Mouse (Mus musculus): Measurements from ENCODE around the gene Myb. TPM values are rescaled to one million over a fixed set of nuclear protein-coding genes. Genes with fewer than 3 reads are reported as not detected.
A peak's percentile ranks its signal among the peaks of the same experiment; 100 is the strongest.
"Not testable (repeated sequence)": the region's sequence is repeated elsewhere in the genome, so short reads cannot be mapped to it uniquely, and the experiment has no call there.

Myb gene
- polyA plus RNA-seq, 1 experiment from 2014 or later: 7.7 TPM

- Histone ChIP-seq H3K27ac (replicated peaks; ENCODE audit: low read depth, low read length) (no peak overlapping the region), H3K9ac (ENCODE audit: low read depth, low read length) (no peak overlapping the region), H3K4me2 (ENCODE audit: low read depth, low read length) (no peak overlapping the region), H3K36me3 (ENCODE audit: control insufficient read depth, insufficient read depth, low read length) (0 out of 2 replicates have a peak, but pooled peaks cover 3% of the 10 kb centered on the region), H3K4me1 (ENCODE audit: control insufficient read depth, insufficient read depth, low read length) (no peaks in the 10 kb centered on the region), H3K4me3 (ENCODE audit: low read depth, low read length) (no peak overlapping the region), H3K9me3 (ENCODE audit: control insufficient read depth, low read length) (no peaks in the 10 kb centered on the region), H3K27me3 (replicated peaks; ENCODE audit: control insufficient read depth, insufficient read depth, low read length) (peaks cover 6% of the 10 kb centered on the region; the same call in 1 of the 2 replicates)
- WGBS: 71% methylated on average over 4 of the region's 4 CpGs
- ATAC-seq (ENCODE audit: low read depth) (no peak), DNase-seq (ENCODE audit: low spot score) (no peak)
Measured at GRCm38 (mm10) chr10:21153433-21153832, 7.4 kb downstream of the Myb start.

- H3K36me3 ChIP-seq (ENCODE audit: control insufficient read depth, insufficient read depth, low read length): 0 out of 2 replicates have a peak, but pooled peaks cover 3% of the 10 kb centered on the region
- H3K4me1 ChIP-seq (ENCODE audit: control insufficient read depth, insufficient read depth, low read length): no peaks in the 10 kb centered on the region
- 93% methylated on average over 5 of the region's 5 CpGs for whole genome bisulfite sequencing
- no peak overlapping the region for H3K9ac ChIP-seq (ENCODE audit: low read depth, low read length)
- no peak for DNase-seq (ENCODE audit: low spot score)
- no peaks in the 10 kb centered on the region for H3K9me3 ChIP-seq (ENCODE audit: control insufficient read depth, low read length)
- no peak overlapping the region for H3K27ac ChIP-seq (replicated peaks; ENCODE audit: low read depth, low read length)
- no peak overlapping the region for H3K4me2 ChIP-seq (ENCODE audit: low read depth, low read length)
- H3K4me3 ChIP-seq (ENCODE audit: low read depth, low read length): no peak overlapping the region
- H3K27me3 ChIP-seq (replicated peaks; ENCODE audit: control insufficient read depth, insufficient read depth, low read length): 0 out of 2 replicates have a peak, but pooled peaks cover under 1% of the 10 kb centered on the region
- ATAC-seq (ENCODE audit: low read depth): no peak
Measured at GRCm38 (mm10) chr10:21152812-21153211, 8.0 kb downstream of the Myb start.

- Histone ChIP-seq H3K4me3 (ENCODE audit: low read depth, low read length) (no peak overlapping the region), H3K4me2 (ENCODE audit: low read depth, low read length) (no peak overlapping the region), H3K27ac (replicated peaks; ENCODE audit: low read depth, low read length) (no peak overlapping the region), H3K9ac (ENCODE audit: low read depth, low read length) (no peak overlapping the region), H3K36me3 (ENCODE audit: control insufficient read depth, insufficient read depth, low read length) (0 out of 2 replicates have a peak, but pooled peaks cover 3% of the 10 kb centered on the region), H3K4me1 (ENCODE audit: control insufficient read depth, insufficient read depth, low read length) (no peaks in the 10 kb centered on the region), H3K27me3 (replicated peaks; ENCODE audit: control insufficient read depth, insufficient read depth, low read length) (no peaks in the 10 kb centered on the region), H3K9me3 (ENCODE audit: control insufficient read depth, low read length) (no peaks in the 10 kb centered on the region)
- ATAC-seq (ENCODE audit: low read depth) (no peak), DNase-seq (ENCODE audit: low spot score) (no peak)
Measured at GRCm38 (mm10) chr10:21151320-21151719, 9.5 kb downstream of the Myb start.

- DNase-seq (ENCODE audit: low spot score); ATAC-seq (ENCODE audit: low read depth): not testable (repeated sequence)
Measured at GRCm38 (mm10) chr10:21149945-21150344, 10.8 kb downstream of the Myb start.

GRCm38 (mm10) chr10:21146719-21147118 is 14.1 kb downstream of the Myb start:
- H3K4me2 ChIP-seq (ENCODE audit: low read depth, low read length): no peak overlapping the region
- 84% methylated on average over 1 of the region's 1 CpGs for WGBS

More at GRCm38 (mm10) chr10:21149945-21150344, 10.8 kb downstream of the Myb start:
- H3K4me2 ChIP-seq (ENCODE audit: low read depth, low read length); H3K36me3 ChIP-seq (ENCODE audit: control insufficient read depth, insufficient read depth, low read length); H3K9me3 ChIP-seq (ENCODE audit: control insufficient read depth, low read length); H3K27ac ChIP-seq (replicated peaks; ENCODE audit: low read depth, low read length); H3K4me3 ChIP-seq (ENCODE audit: low read depth, low read length); H3K9ac ChIP-seq (ENCODE audit: low read depth, low read length); H3K27me3 ChIP-seq (replicated peaks; ENCODE audit: control insufficient read depth, insufficient read depth, low read length); H3K4me1 ChIP-seq (ENCODE audit: control insufficient read depth, insufficient read depth, low read length): not testable (repeated sequence)
- 94% methylated on average over 6 of the region's 6 CpGs for WGBS

GRCm38 (mm10) chr10:21146263-21146662 is 14.5 kb downstream of the Myb start:
- Histone ChIP-seq H3K27me3 (replicated peaks; ENCODE audit: control insufficient read depth, insufficient read depth, low read length) (no peaks in the 10 kb centered on the region), H3K9ac (ENCODE audit: low read depth, low read length) (no peak overlapping the region), H3K4me1 (ENCODE audit: control insufficient read depth, insufficient read depth, low read length) (no peaks in the 10 kb centered on the region; the same call in 1 of the 2 replicates), H3K36me3 (ENCODE audit: control insufficient read depth, insufficient read depth, low read length) (peaks cover 9% of the 10 kb centered on the region; the same call in 1 of the 2 replicates), H3K4me3 (ENCODE audit: low read depth, low read length) (no peak overlapping the region), H3K9me3 (ENCODE audit: control insufficient read depth, low read length) (no peaks in the 10 kb centered on the region), H3K4me2 (ENCODE audit: low read depth, low read length) (no peak overlapping the region), H3K27ac (replicated peaks; ENCODE audit: low read depth, low read length) (no peak overlapping the region)
- ATAC-seq (ENCODE audit: low read depth) (no peak), DNase-seq (ENCODE audit: low spot score) (no peak)
- WGBS: 58% methylated on average over 2 of the region's 2 CpGs

More at GRCm38 (mm10) chr10:21146719-21147118, 14.1 kb downstream of the Myb start:
- H3K9ac ChIP-seq (ENCODE audit: low read depth, low read length): no peak overlapping the region
- H3K4me3 ChIP-seq (ENCODE audit: low read depth, low read length): no peak overlapping the region
- no peaks in the 10 kb centered on the region for H3K27me3 ChIP-seq (replicated peaks; ENCODE audit: control insufficient read depth, insufficient read depth, low read length)
- no peak overlapping the region for H3K27ac ChIP-seq (replicated peaks; ENCODE audit: low read depth, low read length)
- H3K9me3 ChIP-seq (ENCODE audit: control insufficient read depth, low read length): no peaks in the 10 kb centered on the region
- no peaks in the 10 kb centered on the region; the same call in 1 of the 2 replicates for H3K4me1 ChIP-seq (ENCODE audit: control insufficient read depth, insufficient read depth, low read length)
- no peak for ATAC-seq (ENCODE audit: low read depth)
- H3K36me3 ChIP-seq (ENCODE audit: control insufficient read depth, insufficient read depth, low read length): peaks cover 6% of the 10 kb centered on the region; the same call in 1 of the 2 replicates
- DNase-seq (ENCODE audit: low spot score): no peak

GRCm38 (mm10) chr10:21144627-21145504 is 15.9 kb downstream of the Myb start:
- no peak overlapping the region; the same call in 1 of the 2 replicates for H3K27ac ChIP-seq (replicated peaks; ENCODE audit: low read depth, low read length)
- H3K4me2 ChIP-seq (ENCODE audit: low read depth, low read length): peak overlapping the region; percentile 64
- peak overlapping the region; percentile 42 for H3K4me3 ChIP-seq (ENCODE audit: low read depth, low read length)
- DNase-seq (ENCODE audit: low spot score) (peak; percentile 89), ATAC-seq (ENCODE audit: low read depth) (peak; percentile 91)
- H3K9ac ChIP-seq (ENCODE audit: low read depth, low read length): peak overlapping the region; percentile 60
- no peaks in the 10 kb centered on the region; the same call in 1 of the 2 replicates for H3K4me1 ChIP-seq (ENCODE audit: control insufficient read depth, insufficient read depth, low read length)
- H3K27me3 ChIP-seq (replicated peaks; ENCODE audit: control insufficient read depth, insufficient read depth, low read length): no peaks in the 10 kb centered on the region
- WGBS: 18% methylated on average over 24 of the region's 27 CpGs
- H3K9me3 ChIP-seq (ENCODE audit: control insufficient read depth, low read length): no peaks in the 10 kb centered on the region
- H3K36me3 ChIP-seq (ENCODE audit: control insufficient read depth, insufficient read depth, low read length): peaks cover 15% of the 10 kb centered on the region

GRCm38 (mm10) chr10:21135297-21135696 is 25.5 kb downstream of the Myb start:
- Histone ChIP-seq H3K4me1 (ENCODE audit: control insufficient read depth, insufficient read depth, low read length) (no peaks in the 10 kb centered on the region), H3K36me3 (ENCODE audit: control insufficient read depth, insufficient read depth, low read length) (peaks cover 19% of the 10 kb centered on the region; the same call in 1 of the 2 replicates), H3K9ac (ENCODE audit: low read depth, low read length) (no peak overlapping the region), H3K27me3 (replicated peaks; ENCODE audit: control insufficient read depth, insufficient read depth, low read length) (no peaks in the 10 kb centered on the region), H3K27ac (replicated peaks; ENCODE audit: low read depth, low read length) (no peak overlapping the region), H3K9me3 (ENCODE audit: control insufficient read depth, low read length) (0 out of 2 replicates have a peak, but pooled peaks cover 7% of the 10 kb centered on the region), H3K4me2 (ENCODE audit: low read depth, low read length) (no peak overlapping the region), H3K4me3 (ENCODE audit: low read depth, low read length) (no peak overlapping the region)
- 93% methylated on average over 8 of the region's 8 CpGs for WGBS
- DNase-seq (ENCODE audit: low spot score) (no peak), ATAC-seq (ENCODE audit: low read depth) (no peak)
